Mouse (Mus musculus): ENCODE results near the gene Nrde2. TPM values are rescaled to one million over a fixed set of nuclear protein-coding genes. Genes with fewer than 3 reads are reported as not detected.

The Nrde2 gene
- total and polyA plus RNA-seq, 3 experiments, result 16.5 to 17.2 TPM; not detected in 1

GRCm38 (mm10) chr12:100206926-100207325 lies 47.5 kb upstream of the Nrde2 start:
- Histone ChIP-seq H3K9me3 (replicated peaks; ENCODE audit: insufficient read depth, low read length) (no peaks in the 10 kb centered on the region), H3K79me2 (ENCODE audit: control insufficient read depth, insufficient read depth, low read length, poor library complexity) (peaks cover 10% of the 10 kb centered on the region), H3K27me3 (ENCODE audit: control insufficient read depth in 1 of 2, insufficient read depth in 2 of 2, low read length in 2 of 2) (no peaks in the 10 kb centered on the region), H3K36me3 (ENCODE audit: control insufficient read depth in 1 of 2, insufficient read depth in 2 of 2, low read length in 2 of 2) (peaks cover 3 to 45% of the 10 kb centered on the region in 2 experiments), H3K4me1 (ENCODE audit: control insufficient read depth in 1 of 2, insufficient read depth in 2 of 2, low read length in 2 of 2) (peaks cover 20 to 21% of the 10 kb centered on the region in 2 experiments), H3K4me3 (ENCODE audit: control insufficient read depth in 1 of 2, insufficient read depth in 1 of 2, low read depth in 2 of 2, low read length in 2 of 2) (no peak overlapping the region), H3K27ac (ENCODE audit: control insufficient read depth, low read depth, low read length) (no peak overlapping the region), H3K9ac (ENCODE audit: control insufficient read depth, low read depth, low read length, poor library complexity, severe bottlenecking) (no peak overlapping the region)
- TF ChIP-seq MYC (IDR thresholded peaks at IDR 0.05; ENCODE audit: low read depth, low read length) (no peak), MEF2A (IDR thresholded peaks at IDR 0.05; ENCODE audit: extremely low read depth, insufficient replicate concordance, low read depth, low read length, poor library complexity, severe bottlenecking) (no peak), E2F4 (IDR thresholded peaks at IDR 0.05; ENCODE audit: borderline replicate concordance, low read depth, low read length) (no peak), EP300 (IDR thresholded peaks at IDR 0.05; ENCODE audit: low read depth in 1 of 2, low read length in 2 of 2) (no peak), TBP (IDR thresholded peaks at IDR 0.05; ENCODE audit: low read depth, low read length) (no peak), JUND (IDR thresholded peaks at IDR 0.05; ENCODE audit: low read depth, low read length) (no peak), ZKSCAN1 (IDR thresholded peaks at IDR 0.05; ENCODE audit: low read depth, low read length) (no peak)
- no peak for DNase-seq (ENCODE audit: low read depth, low spot score)

- TF ChIP-seq E2F4 (IDR thresholded peaks at IDR 0.05; ENCODE audit: borderline replicate concordance, low read depth, low read length) (no peak), NRF1 (IDR thresholded peaks at IDR 0.05; ENCODE audit: insufficient read depth, low read depth, low read length, poor library complexity, severe bottlenecking) (no peak), MEF2A (IDR thresholded peaks at IDR 0.05; ENCODE audit: extremely low read depth, insufficient replicate concordance, low read depth, low read length, poor library complexity, severe bottlenecking) (no peak), TCF12 (IDR thresholded peaks at IDR 0.05; ENCODE audit: low read depth, low read length) (no peak), ZKSCAN1 (IDR thresholded peaks at IDR 0.05; ENCODE audit: low read depth, low read length) (no peak), MAFK (IDR thresholded peaks at IDR 0.05; ENCODE audit: borderline replicate concordance, low read depth, low read length) (no peak), GABPA (IDR thresholded peaks at IDR 0.05; ENCODE audit: low read depth, low read length) (no peak), ELF1 (IDR thresholded peaks at IDR 0.05; ENCODE audit: low read depth, low read length) (no peak), POLR2AphosphoS2 (IDR thresholded peaks at IDR 0.05; ENCODE audit: low read length) (no peak)
- Histone ChIP-seq H3K9ac (ENCODE audit: control insufficient read depth, low read depth, low read length, poor library complexity, severe bottlenecking) (no peak overlapping the region), H3K79me2 (ENCODE audit: control insufficient read depth, insufficient read depth, low read length, poor library complexity) (peaks cover 12% of the 10 kb centered on the region), H3K27me3 (ENCODE audit: control insufficient read depth in 1 of 2, insufficient read depth in 2 of 2, low read length in 2 of 2) (no peaks in the 10 kb centered on the region), H3K9me3 (replicated peaks; ENCODE audit: insufficient read depth, low read length) (no peaks in the 10 kb centered on the region), H3K4me1 (ENCODE audit: control insufficient read depth in 1 of 2, insufficient read depth in 2 of 2, low read length in 2 of 2) (peaks cover 18% of the 10 kb centered on the region in 2 experiments), H3K27ac (ENCODE audit: control insufficient read depth, low read depth, low read length) (no peak overlapping the region), H3K36me3 (ENCODE audit: control insufficient read depth in 1 of 2, insufficient read depth in 2 of 2, low read length in 2 of 2) (peaks cover 3 to 42% of the 10 kb centered on the region in 2 experiments), H3K4me3 (ENCODE audit: control insufficient read depth in 1 of 2, insufficient read depth in 1 of 2, low read depth in 2 of 2, low read length in 2 of 2) (no peak overlapping the region)
- no peak for DNase-seq (ENCODE audit: low read depth, low spot score)
Observed at GRCm38 (mm10) chr12:100206521-100206920, 47.1 kb upstream of the Nrde2 start.

GRCm38 (mm10) chr12:100205156-100205555 lies 45.7 kb upstream of the Nrde2 start:
- no peak overlapping the region for H3K9ac ChIP-seq (ENCODE audit: control insufficient read depth, low read depth, low read length, poor library complexity, severe bottlenecking)
- H3K27me3 ChIP-seq (ENCODE audit: control insufficient read depth in 1 of 2, insufficient read depth in 2 of 2, low read length in 2 of 2), result no peaks in the 10 kb centered on the region
- peaks cover 24% of the 10 kb centered on the region for H3K79me2 ChIP-seq (ENCODE audit: control insufficient read depth, insufficient read depth, low read length, poor library complexity)
- DNase-seq (ENCODE audit: low read depth, low spot score), result no peak
- H3K9me3 ChIP-seq (replicated peaks; ENCODE audit: insufficient read depth, low read length), result no peaks in the 10 kb centered on the region
- H3K4me1 ChIP-seq (ENCODE audit: control insufficient read depth in 1 of 2, insufficient read depth in 2 of 2, low read length in 2 of 2), result peaks cover 11 to 12% of the 10 kb centered on the region in 2 experiments
- H3K36me3 ChIP-seq (ENCODE audit: control insufficient read depth in 1 of 2, insufficient read depth in 2 of 2, low read length in 2 of 2), result peaks cover 3 to 32% of the 10 kb centered on the region in 2 experiments
- no peak overlapping the region for H3K27ac ChIP-seq (ENCODE audit: control insufficient read depth, low read depth, low read length)
- no peak overlapping the region for H3K4me3 ChIP-seq (ENCODE audit: control insufficient read depth in 1 of 2, insufficient read depth in 1 of 2, low read depth in 2 of 2, low read length in 2 of 2)
- TF ChIP-seq BHLHE40 (IDR thresholded peaks at IDR 0.05; ENCODE audit: borderline replicate concordance, low read depth, low read length) (no peak), UBTF (IDR thresholded peaks at IDR 0.05; ENCODE audit: borderline replicate concordance, insufficient read depth, low read depth, low read length) (no peak), POLR2AphosphoS5 (IDR thresholded peaks at IDR 0.05; ENCODE audit: borderline replicate concordance, low read depth, low read length) (no peak), MEF2A (IDR thresholded peaks at IDR 0.05; ENCODE audit: extremely low read depth, insufficient replicate concordance, low read depth, low read length, poor library complexity, severe bottlenecking) (no peak), MXI1 (IDR thresholded peaks at IDR 0.05; ENCODE audit: low read depth, low read length) (no peak), MAFK (IDR thresholded peaks at IDR 0.05; ENCODE audit: borderline replicate concordance, low read depth, low read length) (no peak), HCFC1 (IDR thresholded peaks at IDR 0.05; ENCODE audit: low read depth, low read length) (no peak), USF1 (IDR thresholded peaks at IDR 0.05; ENCODE audit: low read depth, low read length) (no peak), USF2 (IDR thresholded peaks at IDR 0.05; ENCODE audit: borderline replicate concordance in 1 of 2, insufficient read depth in 1 of 2, low read depth in 1 of 2, low read length in 2 of 2) (no peak), MAZ (IDR thresholded peaks at IDR 0.05; ENCODE audit: low read depth, low read length) (no peak), SMC3 (IDR thresholded peaks at IDR 0.05; ENCODE audit: low read depth, low read length) (no peak), ZMIZ1 (IDR thresholded peaks at IDR 0.05; ENCODE audit: low read depth, low read length) (no peak), SIN3A (IDR thresholded peaks at IDR 0.05; ENCODE audit: low read length) (no peak)

Measured in MEL (cell line).